Mouse (Mus musculus): ENCODE data around the gene Casr. TPM values are rescaled to one million over a fixed set of nuclear protein-coding genes. Genes with fewer than 3 reads are reported as not detected.

Casr gene
- total RNA-seq, 2 experiments from 2014 or later = 3.9 to 4.3 TPM

DNA sequence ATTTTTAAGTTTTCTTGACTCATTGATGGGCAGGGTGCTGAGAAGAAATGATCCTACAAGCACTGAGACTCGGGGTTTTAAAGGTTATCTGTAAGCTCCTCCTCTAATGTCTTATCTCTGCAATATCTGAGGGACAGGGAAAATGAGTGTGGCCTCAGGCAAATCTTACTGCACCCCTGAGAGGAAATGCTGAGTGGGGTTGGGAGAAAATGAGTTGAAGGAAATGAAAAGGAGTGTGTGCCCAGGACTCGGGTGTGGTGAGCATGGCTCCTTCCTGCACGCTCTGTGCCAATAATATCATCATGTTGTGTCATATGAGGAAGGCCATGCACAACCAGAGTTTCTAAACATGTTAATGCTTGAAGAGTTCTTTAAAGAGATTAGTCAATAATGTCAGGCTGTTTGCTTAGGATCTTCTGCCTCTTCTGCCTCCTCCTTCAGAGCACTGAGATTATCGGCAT lies 106.6 kb downstream of the Casr start, which contains the start of gene Stfa3:
Gene Stfa3, minus strand, starts transcription at position 51 of the 461 bp plus-strand sequence.
- DNase-seq (ENCODE audit: extremely low spot score in 1 of 2, low spot score in 1 of 2) = no peak

Other genes with a start within 250 kb of the Casr start
- not detected for gene BC117090, start 227.8 kb downstream of the Casr start, total RNA-seq (2021)
- gene BC100530, start 194.4 kb downstream of the Casr start, total RNA-seq (2021) = not detected
- gene Stfa2, start 153.7 kb downstream of the Casr start, total RNA-seq (2021) = not detected
- not detected for gene Stfa3, start 106.7 kb downstream of the Casr start, total RNA-seq (2021)
- gene Cd86, start 103.9 kb upstream of the Casr start, total RNA-seq (2021) = 1 to 10 TPM; 1.0 to 1.1 TPM
- under 1 TPM; 0.20 to 0.38 TPM for gene Ildr1, start 131.8 kb upstream of the Casr start, total RNA-seq (2021)
- 10 to 100 TPM; 35.1 to 39.8 TPM for gene Slc15a2, start 222.8 kb upstream of the Casr start, total RNA-seq (2021)